Mouse (Mus musculus) embryonic facial prominence, embryonic 11.5 days (tissue): ENCODE results near the gene Ern2. TPM values are rescaled to one million over a fixed set of nuclear protein-coding genes. Genes with fewer than 3 reads are reported as not detected.

Source experiments
- ATAC-seq: fragments of 200-750 bp; cut with Nextera tagmentation; replicated peaks from 2 replicates; pipeline ENCODE4 v1.8.0; 2017; ENCODE audit warnings: low read depth; ENCODE audit not compliant: insufficient number of reproducible peaks, low FRiP score, low TSS enrichment
- DNase-seq: peaks from one replicate; pipeline ENCODE4 v3.0.0-alpha.2; 2015; ENCODE audit warnings: low spot score
- H3K27ac ChIP-seq: fragments of 300-500 bp; sonication (generic); replicated peaks from 2 replicates; pipeline ENCODE4 v1.5.1; 2014; ENCODE audit warnings: mild to moderate bottlenecking, low read depth, low read length, control low read depth
- H3K27me3 ChIP-seq: fragments of 300-500 bp; sonication (generic); 2 replicates; pipeline ENCODE4 v1.6.1; 2014; ENCODE audit warnings: mild to moderate bottlenecking, low read length, moderate library complexity, mixed read lengths; ENCODE audit not compliant: control insufficient read depth, insufficient read depth
- H3K36me3 ChIP-seq: fragments of 300-500 bp; sonication (generic); replicated peaks from 2 replicates; pipeline ENCODE4 v1.6.1; 2014; ENCODE audit warnings: low read depth, mild to moderate bottlenecking, low read length, moderate library complexity, mixed read lengths; ENCODE audit not compliant: control insufficient read depth, insufficient read depth
- H3K4me1 ChIP-seq: fragments of 300-500 bp; sonication (generic); 2 replicates; pipeline ENCODE4 v1.6.1; 2014; ENCODE audit warnings: low read length, mixed read lengths; ENCODE audit not compliant: control insufficient read depth, insufficient read depth
- H3K4me2 ChIP-seq: fragments of 300-500 bp; sonication (generic); 2 replicates; pipeline ENCODE4 v1.6.1; 2014; ENCODE audit warnings: low read depth, mild to moderate bottlenecking, control low read depth, low read length, moderate library complexity
- H3K4me3 ChIP-seq: fragments of 300-500 bp; sonication (generic); 2 replicates; pipeline ENCODE4 v1.5.1; 2014; ENCODE audit warnings: low read depth, low read length, control low read depth
- H3K9ac ChIP-seq: fragments of 300-500 bp; sonication (generic); replicated peaks from 2 replicates; pipeline ENCODE4 v1.6.1; 2014; ENCODE audit warnings: mild to moderate bottlenecking, control low read depth, low read length
- H3K9me3 ChIP-seq: fragments of 300-500 bp; sonication (generic); replicated peaks from 2 replicates; pipeline ENCODE4 v1.6.1; 2016; ENCODE audit warnings: mild to moderate bottlenecking, low read length, inconsistent platforms, mixed read lengths; ENCODE audit not compliant: control insufficient read depth
- WGBS: fragments of 180-500 bp; shearing (Covaris S2); extraction: QIAGEN DNeasy Blood & Tissue Kit; methylation state at CpG from one replicate; pipeline ENCODE4 v1.1.7; 2014; 5-methylcytosine and 5-hydroxymethylcytosine counted together
- polyA plus RNA-seq: library from polyadenylated mRNA; unstranded; fragments of >200 nt; fragmentation: Nextera tagmentation; extraction: Ambion mirVana; gene quantifications from 2 replicates; pipeline ENCODE4 v1.2.1, GENCODE M21; 2014

The Ern2 gene
- polyA plus RNA-seq: not detected in 2 replicates

- no peaks in the 10 kb centered on the region for H3K9me3 ChIP-seq
- no peaks in the 10 kb centered on the region for H3K36me3 ChIP-seq
- DNase-seq (no peak), ATAC-seq (no peak)
- H3K4me3 ChIP-seq: no peak within 1 kb of the TSS
- no peak within 1 kb of the TSS for H3K27ac ChIP-seq
- H3K9ac ChIP-seq: no peak within 1 kb of the TSS
- no peaks in the 10 kb centered on the region for H3K27me3 ChIP-seq
- no peak within 1 kb of the TSS for H3K4me2 ChIP-seq
- H3K4me1 ChIP-seq: no peaks in the 10 kb centered on the region
- WGBS: 17% methylated on average over 15 of the region's 17 CpGs
Measured at GRCm38 (mm10) chr7:122186043-122186442, at the start of gene Ern2. Ern2 (minus strand) TSS chr7:122186207.

- Histone ChIP-seq H3K27ac (no peak overlapping the region), H3K36me3 (no peaks in the 10 kb centered on the region), H3K9ac (no peak overlapping the region), H3K4me1 (no peaks in the 10 kb centered on the region), H3K9me3 (no peaks in the 10 kb centered on the region), H3K4me2 (no peak overlapping the region), H3K27me3 (no peaks in the 10 kb centered on the region), H3K4me3 (no peak overlapping the region)
- DNase-seq: no peak
- 82% methylated on average over 4 of the region's 4 CpGs for WGBS
- no peak for ATAC-seq
Measured at GRCm38 (mm10) chr7:122230866-122231265, 44.9 kb upstream of the Ern2 start.

- 75% methylated on average over 4 of the region's 4 CpGs for WGBS
- no peak for ATAC-seq
Measured at GRCm38 (mm10) chr7:122229916-122230315, 43.9 kb upstream of the Ern2 start.

GRCm38 (mm10) chr7:122229306-122229705 lies 43.3 kb upstream of the Ern2 start:
- H3K36me3 ChIP-seq: no peaks in the 10 kb centered on the region
- H3K4me1 ChIP-seq: no peaks in the 10 kb centered on the region
- H3K9ac ChIP-seq: no peak overlapping the region
- H3K9me3 ChIP-seq: no peaks in the 10 kb centered on the region
- no peak overlapping the region for H3K27ac ChIP-seq
- H3K4me3 ChIP-seq: no peak overlapping the region
- H3K4me2 ChIP-seq: no peak overlapping the region
- H3K27me3 ChIP-seq: no peaks in the 10 kb centered on the region
- no peak for DNase-seq
- no peak for ATAC-seq
- WGBS: 45% methylated on average over 3 of the region's 3 CpGs

More at GRCm38 (mm10) chr7:122229916-122230315, 43.9 kb upstream of the Ern2 start:
- Histone ChIP-seq H3K27me3 (no peaks in the 10 kb centered on the region), H3K9me3 (no peaks in the 10 kb centered on the region), H3K4me2 (no peak overlapping the region), H3K36me3 (no peaks in the 10 kb centered on the region), H3K4me1 (no peaks in the 10 kb centered on the region), H3K27ac (no peak overlapping the region), H3K9ac (no peak overlapping the region), H3K4me3 (no peak overlapping the region)
- no peak for DNase-seq

GRCm38 (mm10) chr7:122226744-122227143 lies 40.7 kb upstream of the Ern2 start:
- Histone ChIP-seq H3K9ac (no peak overlapping the region), H3K4me3 (no peak overlapping the region), H3K27me3 (no peaks in the 10 kb centered on the region), H3K36me3 (no peaks in the 10 kb centered on the region), H3K4me1 (no peaks in the 10 kb centered on the region), H3K4me2 (no peak overlapping the region), H3K27ac (no peak overlapping the region), H3K9me3 (no peaks in the 10 kb centered on the region)
- DNase-seq (no peak), ATAC-seq (no peak)
- 87% methylated on average over 4 of the region's 4 CpGs for WGBS

GRCm38 (mm10) chr7:122226020-122226742 lies 40.2 kb upstream of the Ern2 start:
- no peaks in the 10 kb centered on the region for H3K4me1 ChIP-seq
- ATAC-seq (no peak), DNase-seq (no peak)
- H3K9me3 ChIP-seq: no peaks in the 10 kb centered on the region
- H3K4me2 ChIP-seq: no peak overlapping the region
- no peak overlapping the region for H3K9ac ChIP-seq
- H3K27me3 ChIP-seq: no peaks in the 10 kb centered on the region
- H3K27ac ChIP-seq: no peak overlapping the region
- WGBS: 77% methylated on average over 7 of the region's 7 CpGs
- no peak overlapping the region for H3K4me3 ChIP-seq
- no peaks in the 10 kb centered on the region for H3K36me3 ChIP-seq

GRCm38 (mm10) chr7:122219315-122219801 lies 33.4 kb upstream of the Ern2 start, which contains the start of gene Chp2:
Chp2 (plus strand) TSS chr7:122219496.
- H3K36me3 ChIP-seq: no peaks in the 10 kb centered on the region
- H3K4me2 ChIP-seq: peak within 1 kb of the TSS; percentile 13
- no peaks in the 10 kb centered on the region; the same call in 1 of the 2 replicates for H3K4me1 ChIP-seq
- no peak within 1 kb of the TSS for H3K27ac ChIP-seq
- no peaks in the 10 kb centered on the region for H3K9me3 ChIP-seq
- 29% methylated on average over 20 of the region's 20 CpGs for WGBS
- ATAC-seq (no peak), DNase-seq (no peak)
- no peaks in the 10 kb centered on the region for H3K27me3 ChIP-seq
- no peak within 1 kb of the TSS for H3K4me3 ChIP-seq
- no peak within 1 kb of the TSS for H3K9ac ChIP-seq

- no peaks in the 10 kb centered on the region for H3K36me3 ChIP-seq
- ATAC-seq (no peak), DNase-seq (no peak)
- 63% methylated on average over 7 of the region's 7 CpGs for WGBS
- no peak overlapping the region for H3K9ac ChIP-seq
- no peaks in the 10 kb centered on the region for H3K9me3 ChIP-seq
- no peaks in the 10 kb centered on the region for H3K4me1 ChIP-seq
- no peak overlapping the region for H3K4me2 ChIP-seq
- H3K27me3 ChIP-seq: no peaks in the 10 kb centered on the region
- H3K27ac ChIP-seq: no peak overlapping the region
- no peak overlapping the region for H3K4me3 ChIP-seq
Measured at GRCm38 (mm10) chr7:122208276-122209021, 22.4 kb upstream of the Ern2 start.
